Mouse (Mus musculus): Measurements from ENCODE around the gene Gm10130. TPM values are rescaled to one million over a fixed set of nuclear protein-coding genes. Genes with fewer than 3 reads are reported as not detected.
A peak's percentile ranks its signal among the peaks of the same experiment; 100 is the strongest.
"Not testable (repeated sequence)": the region's sequence is repeated elsewhere in the genome, so short reads cannot be mapped to it uniquely, and the experiment has no call there.

Gene Gm10130
- polyA plus RNA-seq (2012; rRNA removed) = not detected in 2 replicates

- Histone ChIP-seq H3K4me3 (ENCODE audit: extremely low read depth, insufficient read depth, insufficient read length) (no peak within 1 kb of the TSS), H3K36me3 (ENCODE audit: control insufficient read depth, insufficient read depth, low read length) (peaks cover 7% of the 10 kb centered on the region; the same call in 1 of the 2 replicates), H3K27me3 (ENCODE audit: control insufficient read depth, insufficient read depth, low read length) (no peaks in the 10 kb centered on the region), H3K4me1 (ENCODE audit: control insufficient read depth, insufficient read depth, insufficient read length) (peaks cover 5% of the 10 kb centered on the region; the same call in 1 of the 2 replicates), H3K27ac (ENCODE audit: insufficient read depth, low read length) (no peak within 1 kb of the TSS)
- TF ChIP-seq POLR2A (IDR thresholded peaks at IDR 0.05; ENCODE audit: low read depth, low read length) (no peak), CTCF (IDR thresholded peaks at IDR 0.05; ENCODE audit: extremely low read depth, insufficient read depth, insufficient read length, insufficient replicate concordance) (no peak)
- 93% methylated on average over 5 of the region's 5 CpGs for WGBS
- DNase-seq (ENCODE audit: low read depth in 1 of 2, low spot score in 2 of 2) = no peak
Measured at GRCm38 (mm10) chr2:150323402-150323801, at the start of gene Gm10130. Gene Gm10130 (plus strand): TSS chr2:150323702.

- 79% methylated on average over 6 of the region's 6 CpGs for WGBS
- Histone ChIP-seq H3K4me3 (ENCODE audit: extremely low read depth, insufficient read depth, insufficient read length) (no peak overlapping the region), H3K36me3 (ENCODE audit: control insufficient read depth, insufficient read depth, low read length) (no peaks in the 10 kb centered on the region), H3K4me1 (ENCODE audit: control insufficient read depth, insufficient read depth, insufficient read length) (no peaks in the 10 kb centered on the region), H3K27me3 (ENCODE audit: control insufficient read depth, insufficient read depth, low read length) (no peaks in the 10 kb centered on the region), H3K27ac (ENCODE audit: insufficient read depth, low read length) (no peak overlapping the region)
- no peak for DNase-seq (ENCODE audit: low read depth in 1 of 2, low spot score in 2 of 2)
- TF ChIP-seq POLR2A (IDR thresholded peaks at IDR 0.05; ENCODE audit: low read depth, low read length) (no peak), CTCF (IDR thresholded peaks at IDR 0.05; ENCODE audit: extremely low read depth, insufficient read depth, insufficient read length, insufficient replicate concordance) (no peak)
Measured at GRCm38 (mm10) chr2:150293669-150294068, 29.8 kb upstream of the Gm10130 start.

GRCm38 (mm10) chr2:150299096-150299495 is 24.4 kb upstream of the Gm10130 start:
- no peaks in the 10 kb centered on the region for H3K27me3 ChIP-seq (ENCODE audit: control insufficient read depth, insufficient read depth, low read length)
- H3K27ac ChIP-seq (ENCODE audit: insufficient read depth, low read length) = no peak overlapping the region
- H3K4me1 ChIP-seq (ENCODE audit: control insufficient read depth, insufficient read depth, insufficient read length) = no peaks in the 10 kb centered on the region
- DNase-seq (ENCODE audit: low read depth in 1 of 2, low spot score in 2 of 2) = no peak
- H3K36me3 ChIP-seq (ENCODE audit: control insufficient read depth, insufficient read depth, low read length) = no peaks in the 10 kb centered on the region
- TF ChIP-seq CTCF (IDR thresholded peaks at IDR 0.05; ENCODE audit: extremely low read depth, insufficient read depth, insufficient read length, insufficient replicate concordance) (no peak), POLR2A (IDR thresholded peaks at IDR 0.05; ENCODE audit: low read depth, low read length) (no peak)
- H3K4me3 ChIP-seq (ENCODE audit: extremely low read depth, insufficient read depth, insufficient read length) = no peak overlapping the region
- 50% methylated on average over 1 of the region's 1 CpGs for WGBS

- H3K27me3 ChIP-seq (ENCODE audit: control insufficient read depth, insufficient read depth, low read length) = no peaks in the 10 kb centered on the region
- H3K27ac ChIP-seq (ENCODE audit: insufficient read depth, low read length) = peak overlapping the region; percentile 77
- TF ChIP-seq POLR2A (IDR thresholded peaks at IDR 0.05; ENCODE audit: low read depth, low read length) = no peak
- no peak for TF ChIP-seq CTCF (IDR thresholded peaks at IDR 0.05; ENCODE audit: extremely low read depth, insufficient read depth, insufficient read length, insufficient replicate concordance)
- H3K4me3 ChIP-seq (ENCODE audit: extremely low read depth, insufficient read depth, insufficient read length) = no peak overlapping the region
- DNase-seq (ENCODE audit: low read depth in 1 of 2, low spot score in 2 of 2) = peak; percentile 26 to 46
- H3K36me3 ChIP-seq (ENCODE audit: control insufficient read depth, insufficient read depth, low read length) = no peaks in the 10 kb centered on the region
- 52% methylated on average over 10 of the region's 10 CpGs for WGBS
- peaks cover 3% of the 10 kb centered on the region; the same call in 1 of the 2 replicates for H3K4me1 ChIP-seq (ENCODE audit: control insufficient read depth, insufficient read depth, insufficient read length)
Measured at GRCm38 (mm10) chr2:150307183-150307773, 16.2 kb upstream of the Gm10130 start.

- H3K27ac ChIP-seq (ENCODE audit: insufficient read depth, low read length) = peak overlapping the region; percentile 70
- not testable (repeated sequence) for H3K27me3 ChIP-seq (ENCODE audit: control insufficient read depth, insufficient read depth, low read length); H3K36me3 ChIP-seq (ENCODE audit: control insufficient read depth, insufficient read depth, low read length); H3K4me1 ChIP-seq (ENCODE audit: control insufficient read depth, insufficient read depth, insufficient read length)
- peak overlapping the region; percentile 94 for H3K4me3 ChIP-seq (ENCODE audit: extremely low read depth, insufficient read depth, insufficient read length)
- 5% methylated on average over 19 of the region's 19 CpGs for WGBS
- peak; percentile 53 to 85 for DNase-seq (ENCODE audit: low read depth in 1 of 2, low spot score in 2 of 2)
Measured at GRCm38 (mm10) chr2:150310952-150311884, 12.3 kb upstream of the Gm10130 start.

GRCm38 (mm10) chr2:150316140-150316539 is 7.4 kb upstream of the Gm10130 start:
- Histone ChIP-seq H3K36me3 (ENCODE audit: control insufficient read depth, insufficient read depth, low read length) (no peaks in the 10 kb centered on the region), H3K27ac (ENCODE audit: insufficient read depth, low read length) (no peak overlapping the region), H3K4me3 (ENCODE audit: extremely low read depth, insufficient read depth, insufficient read length) (no peak overlapping the region), H3K27me3 (ENCODE audit: control insufficient read depth, insufficient read depth, low read length) (no peaks in the 10 kb centered on the region), H3K4me1 (ENCODE audit: control insufficient read depth, insufficient read depth, insufficient read length) (peaks cover 3% of the 10 kb centered on the region; the same call in 1 of the 2 replicates)
- no peak for DNase-seq (ENCODE audit: low read depth in 1 of 2, low spot score in 2 of 2)
- TF ChIP-seq CTCF (IDR thresholded peaks at IDR 0.05; ENCODE audit: extremely low read depth, insufficient read depth, insufficient read length, insufficient replicate concordance) = no peak
- no peak for TF ChIP-seq POLR2A (IDR thresholded peaks at IDR 0.05; ENCODE audit: low read depth, low read length)

Data from spleen, adult 2 months (tissue).